Mouse (Mus musculus): Measurements from ENCODE around the gene Ptafr. TPM values are rescaled to one million over a fixed set of nuclear protein-coding genes. Genes with fewer than 3 reads are reported as not detected.

The Ptafr gene
- total and polyA plus RNA-seq, 2 experiments from 2014 or later = 0.61 to 0.63 TPM

- no peaks in the 10 kb centered on the region for H3K9me3 ChIP-seq (ENCODE audit: low read length)
- no peak overlapping the region for H3K9ac ChIP-seq (replicated peaks; ENCODE audit: low read length)
- no peak overlapping the region for H3K4me3 ChIP-seq (ENCODE audit: low read length)
- no peak overlapping the region for H3K27ac ChIP-seq
- no peak overlapping the region for H3K4me2 ChIP-seq (ENCODE audit: low read depth, low read length)
- H3K27me3 ChIP-seq (ENCODE audit: insufficient read depth, low read length) = no peaks in the 10 kb centered on the region
- DNase-seq (ENCODE audit: low spot score) (no peak), ATAC-seq (no peak)
- no peaks in the 10 kb centered on the region for H3K36me3 ChIP-seq (ENCODE audit: insufficient read depth, low read length)
- no peaks in the 10 kb centered on the region for H3K4me1 ChIP-seq (ENCODE audit: insufficient read depth, low read length)
- WGBS = 90% methylated on average over 4 of the region's 4 CpGs
- TF ChIP-seq CTCF (IDR thresholded peaks at IDR 0.05; ENCODE audit: low read depth) = no peak; the same call in 1 of the 2 replicates
These were observed 56.3 kb downstream of the Ptafr start for GRCm38 (mm10) chr4:132620134-132620533.

GRCm38 (mm10) chr4:132621287-132622068 is 57.6 kb downstream of the Ptafr start:
- TF ChIP-seq CTCF (IDR thresholded peaks at IDR 0.05; ENCODE audit: low read depth) = no peak
- H3K9ac ChIP-seq (replicated peaks; ENCODE audit: low read length) = no peak overlapping the region
- H3K4me2 ChIP-seq (ENCODE audit: low read depth, low read length) = no peak overlapping the region
- ATAC-seq (no peak), DNase-seq (ENCODE audit: low spot score) (no peak)
- H3K27me3 ChIP-seq (ENCODE audit: insufficient read depth, low read length) = no peaks in the 10 kb centered on the region
- H3K36me3 ChIP-seq (ENCODE audit: insufficient read depth, low read length) = no peaks in the 10 kb centered on the region
- 74% methylated on average over 7 of the region's 7 CpGs for WGBS
- H3K4me1 ChIP-seq (ENCODE audit: insufficient read depth, low read length) = no peaks in the 10 kb centered on the region
- H3K27ac ChIP-seq = no peak overlapping the region
- no peak overlapping the region for H3K4me3 ChIP-seq (ENCODE audit: low read length)
- H3K9me3 ChIP-seq (ENCODE audit: low read length) = no peaks in the 10 kb centered on the region

- Histone ChIP-seq H3K9me3 (ENCODE audit: low read length) (no peaks in the 10 kb centered on the region), H3K4me3 (ENCODE audit: low read length) (no peak overlapping the region), H3K4me1 (ENCODE audit: insufficient read depth, low read length) (no peaks in the 10 kb centered on the region), H3K36me3 (ENCODE audit: insufficient read depth, low read length) (no peaks in the 10 kb centered on the region), H3K4me2 (ENCODE audit: low read depth, low read length) (no peak overlapping the region), H3K27me3 (ENCODE audit: insufficient read depth, low read length) (no peaks in the 10 kb centered on the region), H3K27ac (no peak overlapping the region), H3K9ac (replicated peaks; ENCODE audit: low read length) (no peak overlapping the region)
- DNase-seq (ENCODE audit: low spot score) (no peak), ATAC-seq (no peak)
- 89% methylated on average over 5 of the region's 5 CpGs for WGBS
- TF ChIP-seq CTCF (IDR thresholded peaks at IDR 0.05; ENCODE audit: low read depth) = no peak
These were observed 60.3 kb downstream of the Ptafr start for GRCm38 (mm10) chr4:132624034-132624657.

- Histone ChIP-seq H3K4me3 (ENCODE audit: low read length) (no peak overlapping the region), H3K9me3 (ENCODE audit: low read length) (no peaks in the 10 kb centered on the region), H3K27me3 (ENCODE audit: insufficient read depth, low read length) (no peaks in the 10 kb centered on the region), H3K9ac (replicated peaks; ENCODE audit: low read length) (no peak overlapping the region), H3K27ac (no peak overlapping the region), H3K4me1 (ENCODE audit: insufficient read depth, low read length) (no peaks in the 10 kb centered on the region), H3K36me3 (ENCODE audit: insufficient read depth, low read length) (no peaks in the 10 kb centered on the region), H3K4me2 (ENCODE audit: low read depth, low read length) (no peak overlapping the region)
- ATAC-seq (peak; percentile 55; the same call in 1 of the 2 replicates), DNase-seq (ENCODE audit: low spot score) (peak; percentile 42)
- TF ChIP-seq CTCF (IDR thresholded peaks at IDR 0.05; ENCODE audit: low read depth) = peak; percentile 51
- 15% methylated on average over 2 of the region's 2 CpGs for WGBS
These were observed 65.0 kb downstream of the Ptafr start for GRCm38 (mm10) chr4:132628830-132629229.

Other genes starting within 250 kb of the Ptafr start
- gene Trnau1ap, start 234.5 kb upstream of the Ptafr start, total RNA-seq (2014; rRNA removed) = 53.2 and 79.3 TPM in 2 replicates
- 56.6 and 62.6 TPM in 2 replicates for gene Trnau1ap, start 234.5 kb upstream of the Ptafr start, polyA plus RNA-seq (2015; fragmentation: Nextera tagmentation; extraction: Ambion mirVana)
- 20.7 and 24.4 TPM in 2 replicates for gene Rcc1, start 210.5 kb upstream of the Ptafr start, total RNA-seq (2014; rRNA removed)
- gene Rcc1, start 210.5 kb upstream of the Ptafr start, polyA plus RNA-seq (2015; fragmentation: Nextera tagmentation; extraction: Ambion mirVana) = 28.8 and 29.7 TPM in 2 replicates
- 4.0 and 5.0 TPM in 2 replicates for gene Phactr4, start 141.6 kb upstream of the Ptafr start, total RNA-seq (2014; rRNA removed)
- 5.2 and 5.4 TPM in 2 replicates for gene Phactr4, start 141.6 kb upstream of the Ptafr start, polyA plus RNA-seq (2015; fragmentation: Nextera tagmentation; extraction: Ambion mirVana)
- gene Med18, start 100.1 kb upstream of the Ptafr start, total RNA-seq (2014; rRNA removed) = 11.4 and 11.6 TPM in 2 replicates
- gene Med18, start 100.1 kb upstream of the Ptafr start, polyA plus RNA-seq (2015; fragmentation: Nextera tagmentation; extraction: Ambion mirVana) = 12.1 and 13.8 TPM in 2 replicates
- gene Sesn2, start 53.6 kb upstream of the Ptafr start, total RNA-seq (2014; rRNA removed) = 22.8 and 25.7 TPM in 2 replicates
- gene Sesn2, start 53.6 kb upstream of the Ptafr start, polyA plus RNA-seq (2015; fragmentation: Nextera tagmentation; extraction: Ambion mirVana) = 18.3 and 19.9 TPM in 2 replicates
- gene Atpif1, start 30.4 kb upstream of the Ptafr start, total RNA-seq (2014; rRNA removed) = 341 and 518 TPM in 2 replicates
- 1,637 and 1,748 TPM in 2 replicates for gene Atpif1, start 30.4 kb upstream of the Ptafr start, polyA plus RNA-seq (2015; fragmentation: Nextera tagmentation; extraction: Ambion mirVana)
- gene Dnajc8, start 28.5 kb upstream of the Ptafr start, total RNA-seq (2014; rRNA removed) = 64.6 and 95.5 TPM in 2 replicates
- gene Dnajc8, start 28.5 kb upstream of the Ptafr start, polyA plus RNA-seq (2015; fragmentation: Nextera tagmentation; extraction: Ambion mirVana) = 142 and 162 TPM in 2 replicates
- gene Eya3, start 74.9 kb downstream of the Ptafr start, total RNA-seq (2014; rRNA removed) = 16.4 and 18.7 TPM in 2 replicates
- 7.4 and 8.3 TPM in 2 replicates for gene Eya3, start 74.9 kb downstream of the Ptafr start, polyA plus RNA-seq (2015; fragmentation: Nextera tagmentation; extraction: Ambion mirVana)
- 5.6 and 6.2 TPM in 2 replicates for gene Xkr8, start 168.5 kb downstream of the Ptafr start, total RNA-seq (2014; rRNA removed)
- 5.0 and 7.3 TPM in 2 replicates for gene Xkr8, start 168.5 kb downstream of the Ptafr start, polyA plus RNA-seq (2015; fragmentation: Nextera tagmentation; extraction: Ambion mirVana)
- 0.47 and 1.0 TPM in 2 replicates for gene Smpdl3b, start 193.2 kb downstream of the Ptafr start, total RNA-seq (2014; rRNA removed)
- gene Smpdl3b, start 193.2 kb downstream of the Ptafr start, polyA plus RNA-seq (2015; fragmentation: Nextera tagmentation; extraction: Ambion mirVana) = 0.98 and 1.4 TPM in 2 replicates
- 30.9 and 31.9 TPM in 2 replicates for gene Rpa2, start 204.3 kb downstream of the Ptafr start, total RNA-seq (2014; rRNA removed)
- 37.5 and 42.4 TPM in 2 replicates for gene Rpa2, start 204.3 kb downstream of the Ptafr start, polyA plus RNA-seq (2015; fragmentation: Nextera tagmentation; extraction: Ambion mirVana)
- gene Themis2, start 232.3 kb downstream of the Ptafr start, total RNA-seq (2014; rRNA removed) = 0.78 and 0.79 TPM in 2 replicates
- 0.28 and 0.35 TPM in 2 replicates for gene Themis2, start 232.3 kb downstream of the Ptafr start, polyA plus RNA-seq (2015; fragmentation: Nextera tagmentation; extraction: Ambion mirVana)

Measured in hindbrain, postnatal 0 days (tissue).